Mouse (Mus musculus) left cerebral cortex, adult 18-20 months (tissue): ENCODE measurements at regions not wholly inside any gene's neighbourhood (a gene's known extent, or its start where the extent isn't known, plus 50 kb on each side); places are given as distances from the start of the nearest gene placed in this dataset.

Source experiments
- DNase-seq, 2 experiments: peaks; one replicate each; pipeline ENCODE4 v3.0.0; 2021 to 2022; ENCODE audit warnings: low spot score in 2 of 2, mixed read lengths in 1 of 2

DNA sequence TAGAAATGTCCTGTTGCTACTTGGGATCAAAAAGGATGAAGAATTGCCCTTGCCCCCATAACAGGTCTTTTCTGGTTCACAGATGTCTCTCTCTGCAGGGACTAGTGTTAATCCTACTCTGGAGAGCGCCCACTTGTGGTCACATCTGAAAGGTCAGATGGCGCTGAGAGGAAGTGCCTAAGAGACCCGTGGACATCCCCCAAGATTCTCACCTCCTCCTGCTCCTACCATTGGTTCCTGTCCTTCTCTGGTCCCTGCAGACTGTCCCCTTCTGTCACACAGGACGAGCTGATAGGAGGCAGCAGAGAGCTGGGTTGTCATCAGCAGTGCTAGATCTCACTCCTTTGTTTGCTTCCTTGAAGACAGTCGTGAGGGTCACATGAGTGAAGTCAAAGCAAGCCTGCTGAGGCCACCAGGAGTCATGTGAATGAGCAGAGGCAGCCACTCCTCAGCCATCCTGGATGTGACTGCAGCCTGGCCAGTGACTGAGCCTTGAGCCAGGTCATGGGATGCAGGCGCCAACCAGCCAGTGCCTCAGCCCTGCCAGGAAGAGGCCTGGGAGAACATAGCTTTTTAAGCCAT lies 420.6 kb downstream of the Matn1 start:
- no peak for DNase-seq

DNA sequence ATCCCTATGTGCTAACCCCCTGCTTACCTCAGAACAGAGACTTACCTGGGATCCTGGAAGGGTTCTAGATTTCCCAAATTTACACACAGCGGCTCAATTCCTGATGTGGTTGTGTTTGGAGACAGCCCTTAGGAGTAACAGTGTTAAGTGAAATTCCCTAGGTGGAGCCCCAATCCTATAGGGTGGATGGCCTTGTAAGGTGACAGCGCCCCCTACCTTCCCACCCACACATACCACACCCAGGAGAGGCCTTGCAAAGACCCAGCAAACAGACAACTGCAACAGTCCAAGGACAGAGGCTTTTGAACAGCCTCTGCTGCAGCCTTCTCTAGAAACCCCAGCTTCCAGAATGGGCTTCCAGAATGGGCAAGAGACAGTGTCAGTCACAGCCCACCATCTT lies 421.8 kb downstream of the Matn1 start:
- no peak for DNase-seq

DNA sequence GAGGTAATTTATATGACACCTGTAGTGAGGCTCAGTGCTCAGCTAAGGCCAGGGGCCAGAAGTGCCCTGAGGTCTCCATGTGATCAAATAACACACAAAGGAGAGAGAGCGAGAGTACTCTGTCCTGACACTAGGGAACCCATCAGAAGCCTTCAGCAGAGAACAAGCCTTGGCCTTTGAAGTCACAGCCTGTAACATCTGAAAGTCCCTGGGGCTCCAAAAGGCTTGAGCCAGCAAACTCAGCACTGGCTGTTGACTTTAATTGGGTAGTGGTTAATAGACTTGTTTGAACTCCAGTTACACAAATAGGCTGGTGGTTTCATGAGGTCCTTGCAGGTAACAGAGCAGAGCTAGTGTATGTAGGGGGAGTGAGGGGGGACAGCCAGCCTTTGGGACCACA lies 422.5 kb downstream of the Matn1 start:
- DNase-seq = no peak

DNA sequence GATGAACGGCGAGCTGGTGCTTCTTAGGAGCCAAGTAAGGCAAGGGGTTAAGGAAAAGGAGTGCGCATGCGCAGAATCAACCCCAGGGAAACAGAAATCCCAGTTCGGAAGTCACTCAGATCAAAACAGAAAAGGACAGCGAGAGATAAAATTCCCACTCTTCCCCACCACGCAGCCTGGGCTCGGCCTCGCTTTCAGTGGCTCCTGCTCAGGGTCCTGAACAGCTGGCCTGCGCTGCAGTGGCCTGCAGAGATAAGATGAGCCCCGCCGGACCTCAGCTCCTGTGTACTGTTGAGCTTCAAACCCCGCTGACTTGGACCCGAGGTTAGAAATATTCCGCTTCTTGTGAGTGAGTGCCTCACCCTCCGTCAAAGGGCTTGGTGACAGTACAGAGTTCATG lies 428.3 kb downstream of the Matn1 start:
- DNase-seq = no peak

DNA sequence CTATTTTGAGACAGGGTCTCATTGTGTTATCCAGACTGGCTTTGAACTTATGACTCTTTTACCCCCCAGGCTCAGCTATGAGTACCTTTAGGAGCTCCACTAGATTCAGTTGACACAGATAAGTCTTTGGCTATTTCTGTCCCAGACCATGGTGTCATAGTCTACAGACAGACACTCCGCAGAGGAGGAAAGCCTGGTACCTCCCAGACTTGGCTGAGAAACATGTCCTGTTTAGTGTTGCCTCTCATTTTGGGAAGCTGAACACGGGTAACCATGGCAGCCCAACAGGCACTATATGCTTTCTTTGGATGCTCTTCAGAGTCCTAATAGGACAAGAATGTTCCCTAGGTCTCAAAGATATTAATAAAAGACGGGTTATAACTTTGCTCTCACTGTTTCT lies 429.0 kb downstream of the Matn1 start:
- no peak for DNase-seq

DNA sequence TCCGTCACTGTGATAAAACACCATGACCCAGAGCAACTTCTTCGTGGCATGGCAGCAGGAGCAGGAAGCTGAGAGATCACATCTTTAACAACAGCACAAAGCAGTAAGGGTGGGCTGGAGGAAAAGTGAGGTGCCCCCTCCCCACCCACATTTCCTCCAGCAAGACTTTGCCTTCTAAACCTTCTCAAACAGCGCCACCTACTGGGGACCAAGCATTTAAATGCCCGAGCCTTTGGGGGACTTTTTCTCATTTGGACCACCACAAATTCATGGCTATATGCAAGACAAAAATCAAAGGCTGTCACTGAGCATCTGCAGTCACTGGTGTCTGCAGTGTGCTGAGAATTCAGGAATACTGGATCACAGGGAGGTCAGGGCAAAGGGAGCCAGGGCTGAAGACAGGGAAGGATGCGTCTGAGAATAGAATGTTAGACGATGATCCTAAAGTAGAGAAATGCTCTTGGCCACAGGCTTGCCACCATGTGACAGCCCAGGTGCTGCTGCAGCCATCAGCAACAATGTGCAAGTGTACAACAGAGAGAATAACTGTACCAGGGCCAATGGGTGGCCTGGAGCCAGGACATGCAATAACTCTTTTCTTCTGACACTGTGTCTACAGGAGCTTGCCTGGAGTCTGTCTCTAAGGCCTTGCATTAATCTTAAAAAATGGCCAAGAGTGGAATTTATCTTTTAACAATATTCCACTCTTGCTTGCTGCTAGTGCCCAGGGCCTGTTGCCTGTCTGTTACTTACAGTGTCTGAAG lies 430.5 kb downstream of the Matn1 start:
- DNase-seq = no peak

DNA sequence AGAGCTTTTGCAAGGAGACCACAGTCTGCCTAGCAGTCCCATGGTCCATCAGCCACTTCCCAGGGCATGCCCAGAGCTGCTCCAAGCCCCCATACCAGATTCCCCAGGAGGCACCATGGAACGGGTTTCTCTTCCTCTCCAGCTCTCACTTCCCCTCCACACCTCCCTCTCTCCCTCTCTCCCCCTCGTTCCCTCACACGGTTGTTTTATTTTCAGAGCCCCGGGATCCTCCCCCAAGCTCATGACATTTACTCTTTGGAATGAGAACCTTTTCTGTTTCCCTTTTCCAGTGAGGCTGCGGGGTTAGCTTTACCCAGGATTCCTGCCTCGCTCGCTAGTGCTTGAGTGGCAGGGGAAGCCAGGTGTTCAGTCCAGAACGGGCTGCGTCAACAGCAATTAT lies 436.9 kb downstream of the Matn1 start:
- DNase-seq = no peak

DNA sequence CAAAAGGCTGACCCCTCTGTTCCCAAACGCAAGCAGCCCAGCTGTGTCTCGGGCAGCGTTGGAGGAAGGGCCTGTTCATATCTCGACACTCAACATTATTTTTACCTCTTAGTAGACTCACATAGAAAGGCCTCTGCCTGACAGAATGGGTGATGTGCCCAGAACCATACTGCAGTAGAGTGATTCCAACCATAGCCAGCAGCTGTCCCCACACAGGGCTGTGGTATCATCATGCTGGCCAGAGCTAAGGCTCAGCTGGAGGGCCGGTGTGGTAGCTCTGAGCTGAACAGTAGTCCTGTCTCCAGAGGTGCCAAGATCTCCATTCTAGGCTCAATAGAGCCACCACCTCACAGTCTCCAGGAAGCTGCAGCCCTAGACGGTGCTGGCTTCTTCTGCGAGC lies 437.3 kb downstream of the Matn1 start:
- DNase-seq = no peak

DNA sequence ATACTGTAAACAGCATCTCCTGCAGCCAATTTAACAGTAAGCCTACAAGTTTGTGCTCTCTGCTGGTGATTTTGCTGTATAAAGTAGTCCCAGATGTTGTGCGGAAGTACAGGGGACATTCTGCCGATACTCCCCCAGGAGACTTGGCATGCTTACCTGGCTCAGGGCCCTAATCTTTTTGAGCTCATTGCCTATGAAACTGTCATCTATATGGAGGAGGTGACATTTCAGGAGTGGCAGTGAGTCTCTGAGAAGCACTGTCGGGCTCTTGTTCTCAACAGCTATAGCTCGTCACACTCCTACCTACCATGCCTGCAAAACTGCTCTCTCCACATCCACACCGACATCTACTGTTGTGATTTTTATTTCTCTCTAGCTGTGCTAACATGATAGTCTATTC lies 439.7 kb downstream of the Matn1 start:
- peak; percentile 50 to 59 for DNase-seq

DNA sequence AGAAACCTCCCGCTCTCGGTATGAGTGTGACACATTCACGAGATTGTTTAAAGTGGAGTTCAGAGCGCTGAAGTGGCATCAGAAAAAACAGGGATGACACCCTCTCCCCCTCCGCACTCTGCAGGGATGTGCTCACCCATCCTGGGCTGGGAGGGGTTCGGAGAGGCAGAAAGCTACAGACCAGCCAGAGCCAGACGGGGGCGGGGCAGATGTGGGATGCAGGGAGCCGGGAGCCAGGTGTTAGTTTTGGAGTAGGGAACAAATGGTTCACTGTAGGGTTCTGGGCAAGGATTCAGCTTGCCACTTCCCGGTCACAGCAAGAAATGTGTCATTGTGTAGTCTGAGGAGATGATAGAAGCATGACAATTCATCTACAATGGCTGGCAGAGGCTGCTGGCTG lies 442.8 kb downstream of the Matn1 start:
- peak; percentile 55 to 67 for DNase-seq

DNA sequence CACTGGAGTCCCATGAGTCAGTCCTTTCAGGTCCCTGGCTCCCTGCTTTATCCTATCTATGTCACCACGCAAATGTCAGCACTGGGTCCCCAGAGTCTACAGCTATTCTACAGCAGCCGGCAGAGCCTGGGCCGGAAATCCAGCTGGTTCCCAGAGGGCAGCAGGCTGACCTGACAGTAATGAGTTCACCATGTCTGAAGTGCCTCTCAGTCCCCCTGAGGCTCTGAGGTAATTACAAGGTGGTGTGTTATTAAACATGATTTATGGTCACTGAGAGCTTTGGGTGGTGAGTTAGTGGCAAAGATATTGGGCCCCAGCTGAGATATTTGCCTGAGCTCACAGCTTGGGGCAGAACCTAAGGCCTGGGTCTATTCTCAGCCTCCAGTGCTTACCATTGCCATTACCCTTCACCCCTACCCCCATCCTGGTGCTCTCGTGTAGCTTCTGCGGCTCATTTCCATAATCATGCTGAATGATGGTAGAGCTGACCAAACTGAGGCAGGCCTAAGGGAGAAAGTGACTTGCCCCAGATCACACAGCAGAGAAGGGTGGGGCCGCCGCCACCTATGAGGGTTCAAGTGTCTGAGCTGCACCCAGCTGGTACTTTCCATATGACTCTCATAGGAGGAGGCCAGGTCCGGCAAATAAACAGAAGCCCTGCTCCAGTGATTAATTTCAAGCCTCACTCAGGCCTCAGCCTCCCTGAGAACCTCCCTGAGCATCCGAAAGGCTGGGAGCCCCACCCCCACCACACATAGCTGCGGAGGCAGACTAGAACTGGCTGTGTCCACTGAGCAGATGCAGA lies 446.8 kb downstream of the Ptpru start:
- no peak for DNase-seq

DNA sequence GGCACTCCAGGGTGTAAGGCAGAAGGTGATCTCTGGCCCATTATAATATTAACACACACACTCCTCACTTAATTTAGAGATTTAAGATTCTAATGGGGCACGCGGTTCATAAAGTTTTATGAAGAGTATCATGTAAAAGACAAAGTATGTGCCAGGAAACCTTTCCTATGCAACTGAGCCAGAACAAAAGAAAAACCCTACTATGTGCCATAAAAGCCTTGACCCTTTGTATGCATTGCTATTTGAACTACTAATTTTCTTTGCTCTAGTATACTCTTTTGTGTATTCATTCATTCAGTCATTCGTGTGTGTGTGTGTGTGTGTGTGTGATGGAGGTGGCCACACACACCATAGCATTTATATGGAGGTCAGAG lies 446.2 kb downstream of the Ptpru start:
- no peak for DNase-seq

DNA sequence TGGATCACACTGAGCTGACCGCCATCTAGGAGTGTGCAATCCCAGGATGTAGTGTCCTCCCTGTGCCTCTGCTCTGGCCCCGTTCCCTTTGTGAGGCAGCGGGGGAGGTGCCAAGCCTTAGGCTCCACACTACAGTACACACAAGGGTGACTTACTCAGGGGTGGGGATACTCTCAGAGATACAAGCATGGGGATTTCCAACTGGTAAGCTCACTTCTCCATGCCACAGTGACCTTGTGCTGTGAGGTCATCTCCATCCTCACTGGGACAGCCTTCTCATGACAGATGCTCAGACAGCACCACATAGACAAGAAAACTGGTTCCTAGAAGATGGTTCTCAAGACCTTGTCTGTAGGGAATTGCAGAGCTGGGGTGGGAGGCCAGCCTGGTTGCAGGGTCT lies 445.6 kb downstream of the Ptpru start:
- no peak for DNase-seq

DNA sequence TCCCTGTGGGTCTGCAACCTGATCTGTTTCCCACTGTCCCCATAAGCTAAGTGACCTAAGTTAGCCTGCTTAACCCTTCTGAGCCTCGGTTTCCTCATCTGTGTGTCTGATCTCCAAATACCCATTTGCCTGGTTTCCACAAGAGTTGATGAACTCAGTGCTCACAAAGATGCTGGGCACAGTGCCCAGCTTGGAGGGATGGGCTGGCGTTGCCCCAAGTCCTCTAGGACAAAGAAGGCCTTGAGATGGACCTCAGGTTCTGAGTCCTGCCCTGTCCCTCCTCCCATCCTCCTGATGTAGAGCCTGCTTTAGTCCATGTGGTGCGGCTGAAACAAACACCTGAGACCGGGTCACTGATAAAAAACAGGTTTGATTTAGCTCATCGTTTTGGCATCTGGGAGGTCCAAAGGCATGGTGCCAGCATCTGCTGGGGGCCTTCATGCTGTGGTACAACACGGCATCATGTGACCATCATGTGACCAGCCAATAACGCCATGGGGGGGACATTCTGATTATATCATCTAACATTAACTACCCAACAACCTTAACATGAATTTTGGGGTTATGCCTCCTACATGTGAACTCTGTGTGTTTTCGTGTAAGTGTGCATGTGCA lies 441.8 kb downstream of the Ptpru start:
- DNase-seq = no peak

DNA sequence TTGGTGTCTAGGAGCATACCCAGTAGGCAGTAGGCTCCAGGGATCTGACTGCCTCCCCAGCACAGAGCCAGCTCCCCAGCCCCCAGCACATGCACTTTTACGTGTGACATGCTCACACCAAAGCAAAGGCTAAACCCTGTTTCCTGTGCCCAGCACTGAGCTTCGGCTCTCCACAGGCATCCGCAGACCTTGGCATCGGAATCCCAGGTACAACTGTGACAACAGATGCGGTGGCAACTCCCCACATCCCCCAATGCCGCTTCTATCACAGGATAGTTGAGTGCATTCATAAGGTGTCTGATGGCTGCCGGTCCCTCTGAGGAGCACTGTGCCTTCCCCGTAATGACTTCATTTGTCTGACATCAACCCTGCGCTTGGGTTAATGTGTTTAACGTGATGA lies 440.9 kb downstream of the Ptpru start:
- DNase-seq = no peak

DNA sequence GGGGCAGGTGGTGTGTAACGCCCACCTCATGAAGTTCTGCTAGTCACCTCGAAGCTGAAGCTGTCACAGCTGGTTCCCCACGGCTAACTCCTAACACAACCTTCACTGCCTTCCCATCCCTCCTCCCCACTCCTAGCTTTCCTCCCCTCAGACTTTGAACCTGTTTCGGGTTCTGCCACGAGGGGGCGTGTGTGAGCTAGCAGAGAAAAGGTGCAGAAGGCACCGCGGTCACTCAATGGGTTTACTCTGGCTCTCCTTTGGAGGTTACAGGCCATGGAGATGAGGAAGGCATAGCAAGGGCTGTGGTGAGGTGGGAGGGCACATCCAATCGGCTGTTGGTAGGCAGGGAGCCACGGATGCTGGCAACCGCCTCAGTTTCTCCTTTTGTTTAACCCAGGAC lies 437.3 kb downstream of the Ptpru start:
- peak; percentile 55 to 71 for DNase-seq

DNA sequence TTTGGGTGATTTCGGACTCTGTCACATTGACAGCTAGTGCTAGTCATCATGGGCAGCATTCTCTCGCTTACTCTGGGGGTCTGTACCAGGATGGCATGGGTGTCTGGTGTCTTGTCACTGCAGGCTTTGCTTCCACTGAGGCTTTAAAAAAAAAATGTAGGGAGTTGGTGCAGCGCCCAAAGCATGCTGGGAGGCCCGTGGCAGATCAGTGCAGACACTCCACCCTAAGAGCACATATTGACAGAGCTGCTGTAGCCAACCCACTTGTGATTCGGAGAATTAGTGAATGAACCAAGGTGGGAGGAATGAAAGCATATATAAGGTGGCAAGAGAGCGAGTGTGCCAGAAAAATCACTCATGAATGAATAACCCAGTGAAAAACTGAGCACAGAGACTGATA lies 436.8 kb downstream of the Ptpru start:
- DNase-seq = no peak

DNA sequence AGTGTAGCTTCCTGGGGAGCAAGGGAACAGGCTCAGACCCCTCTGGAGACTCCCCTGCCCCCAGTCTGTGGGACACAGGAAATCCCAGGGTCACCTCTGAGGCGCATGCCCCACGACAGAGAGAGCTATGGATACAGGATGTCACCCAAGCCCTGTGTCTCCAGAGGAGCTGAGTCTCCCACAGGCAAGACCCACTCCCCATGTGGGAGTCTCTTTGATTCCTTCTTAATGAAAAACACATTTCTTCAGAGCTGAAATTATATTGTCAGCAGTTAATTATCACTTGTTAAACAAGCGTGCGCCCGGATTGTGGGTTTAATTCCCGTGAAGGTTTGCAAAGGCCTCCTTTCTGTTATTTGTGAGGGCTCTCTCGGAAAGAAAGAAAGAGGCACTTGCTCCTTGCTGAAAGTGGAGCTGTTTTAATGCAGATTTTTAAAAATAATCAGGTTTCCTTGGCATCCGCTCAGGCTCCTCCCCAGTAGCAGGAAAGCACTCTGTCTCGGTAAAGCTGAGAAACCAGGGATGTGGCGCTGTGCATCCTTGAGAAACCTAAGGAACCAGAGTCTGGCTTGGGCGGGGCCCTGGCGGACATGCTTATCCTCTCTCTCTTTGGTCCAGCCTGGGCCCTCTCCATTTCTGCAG lies 432.6 kb downstream of the Ptpru start:
- no peak for DNase-seq

DNA sequence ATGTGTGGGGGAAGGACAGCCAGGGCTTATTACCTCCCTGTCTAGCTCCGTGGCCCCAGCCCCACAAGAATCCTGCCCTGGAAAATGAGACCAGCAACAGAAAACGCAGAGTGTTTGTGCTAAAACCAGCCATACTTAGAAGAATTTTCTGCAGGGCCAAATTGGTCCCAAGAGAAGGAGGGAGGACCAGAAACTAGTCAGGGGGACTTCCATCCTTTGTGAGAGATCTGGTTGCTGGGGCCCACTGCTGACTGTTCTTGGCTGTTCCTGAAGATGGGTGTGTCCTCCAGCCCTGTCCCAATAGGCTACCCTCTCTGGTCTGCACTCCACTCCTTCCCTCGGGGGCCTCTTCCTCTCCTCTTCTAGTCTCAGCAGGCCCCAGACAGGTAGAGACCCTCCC lies 430.6 kb downstream of the Ptpru start:
- DNase-seq = no peak

DNA sequence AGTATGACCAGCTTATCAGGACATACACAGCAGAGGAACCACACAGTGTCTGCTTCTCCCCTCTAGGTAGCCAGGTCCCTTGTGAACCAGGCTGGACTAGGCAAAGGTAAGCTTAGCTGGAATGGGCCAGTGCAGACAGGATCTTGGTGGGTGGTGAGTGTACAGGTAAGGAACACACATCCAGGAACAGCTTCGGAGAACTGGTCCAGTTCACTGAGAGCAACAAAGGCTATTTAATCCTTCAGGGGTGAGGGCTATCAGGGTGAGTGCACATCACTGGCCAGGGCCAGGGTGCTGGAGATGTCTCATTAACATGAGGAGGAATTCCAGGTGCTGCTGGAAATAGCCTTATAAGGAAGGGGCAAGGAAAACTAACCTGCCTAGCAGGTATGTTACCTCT lies 429.4 kb downstream of the Ptpru start:
- DNase-seq = no peak

DNA sequence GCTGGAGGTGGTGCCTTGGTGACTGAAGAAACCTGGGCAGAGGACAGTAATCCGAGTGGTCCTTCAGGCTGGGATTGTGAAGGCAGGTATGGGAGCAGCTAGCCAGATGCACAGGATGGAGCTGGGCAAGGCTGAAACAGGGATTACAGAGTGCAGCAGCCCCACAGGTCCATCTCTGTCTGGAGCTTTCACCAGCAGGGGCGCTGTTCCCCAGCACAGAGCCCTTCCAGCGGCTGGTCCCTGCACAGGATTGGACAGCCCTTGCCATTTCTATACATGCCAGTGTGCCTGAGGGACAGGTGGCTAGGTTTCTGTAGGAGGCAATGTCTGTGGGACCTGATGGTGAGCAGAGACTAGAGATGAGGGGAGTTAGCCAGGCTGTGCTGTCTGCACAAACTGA lies 428.3 kb downstream of the Ptpru start:
- peak; percentile 46 to 71 for DNase-seq

DNA sequence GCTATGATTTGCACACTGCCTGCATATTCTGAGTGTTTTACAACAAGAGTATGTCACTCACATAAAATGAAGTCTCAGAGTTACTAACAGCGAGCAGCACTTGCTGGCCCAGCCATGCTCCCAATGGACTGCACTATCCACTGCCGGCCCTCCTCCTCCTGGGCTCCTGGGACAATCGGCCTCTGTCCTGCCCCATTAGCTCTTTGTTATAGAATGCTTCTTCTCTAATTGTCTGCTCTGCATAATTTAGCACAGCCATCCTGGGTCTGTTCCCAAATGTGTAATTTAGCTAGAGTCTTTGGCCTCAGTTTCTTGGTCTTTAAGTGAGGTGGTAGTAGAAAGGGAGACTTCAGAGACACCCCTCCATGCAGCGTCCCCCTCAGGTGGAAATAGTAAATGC lies 426.2 kb downstream of the Ptpru start:
- DNase-seq = no peak
